Mouse (Mus musculus) megakaryocyte, embryonic 14.5 days (primary cell): Measurements from ENCODE around the gene Fam69b.

Experiments
- FLI1 ChIP-seq: IDR thresholded peaks from 2 replicates; pipeline ENCODE4 v1.6.1; 2012; ENCODE audit warnings: low read length, inconsistent platforms, mixed read lengths
- GATA1 ChIP-seq: IDR thresholded peaks from 3 replicates; pipeline ENCODE4 v1.6.1; 2012; ENCODE audit warnings: mixed read lengths, low read length, inconsistent platforms, borderline replicate concordance

DNA sequence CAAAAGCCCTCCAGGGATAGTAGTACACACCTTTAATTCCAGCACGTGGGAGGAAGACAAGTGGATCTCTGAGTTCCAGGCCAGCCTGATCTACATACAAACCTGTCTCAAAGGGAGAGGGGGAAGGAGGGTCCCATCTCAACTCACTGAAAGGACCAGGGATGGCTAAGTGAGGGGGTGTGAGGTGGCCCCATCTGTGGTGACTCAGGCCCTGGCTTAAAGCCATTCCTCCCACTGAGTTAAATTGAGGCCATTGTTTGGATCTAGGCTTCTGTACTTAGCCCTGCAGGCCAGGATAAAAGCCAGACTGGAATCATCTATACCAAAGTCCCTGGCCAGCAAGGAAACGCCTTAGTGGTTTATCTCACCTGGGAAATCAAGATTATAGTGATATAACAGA is 7.0 kb upstream of the Fam69b start:
- TF ChIP-seq GATA1 (no peak), FLI1 (no peak)
